Mouse (Mus musculus): ENCODE data around the gene Rnf180. TPM values are rescaled to one million over a fixed set of nuclear protein-coding genes. Genes with fewer than 3 reads are reported as not detected.

Gene Rnf180
- polyA plus RNA-seq, 1 experiment from 2014 or later = 46.9 TPM

DNA sequence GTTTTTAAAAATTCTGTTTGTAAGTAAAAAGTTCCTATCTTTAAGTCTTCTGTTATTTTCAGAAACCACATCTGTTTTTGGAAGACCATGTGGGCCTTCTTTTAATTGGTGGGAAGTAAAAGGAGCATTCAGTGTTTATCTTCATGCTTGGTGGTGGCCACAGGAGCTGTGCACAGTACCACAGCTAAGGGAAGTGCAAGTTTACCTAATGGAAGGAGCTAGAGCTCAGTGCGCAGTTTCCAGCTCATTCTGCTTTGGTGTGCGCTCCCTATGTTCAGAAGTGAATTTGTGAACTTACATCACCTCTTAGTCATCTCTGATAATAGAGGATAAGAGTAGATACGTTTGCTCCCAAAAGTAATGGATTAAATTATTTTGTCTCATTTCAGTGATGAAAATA lies 172.5 kb downstream of the Rnf180 start:
- no peak overlapping the region for H3K27ac ChIP-seq (ENCODE audit: low read length)
- ATAC-seq = no peak
- 94% methylated on average over 3 of the region's 3 CpGs for WGBS
- no peak overlapping the region for H3K9ac ChIP-seq (replicated peaks; ENCODE audit: low read depth, low read length)
- H3K4me1 ChIP-seq (replicated peaks; ENCODE audit: control insufficient read depth, insufficient read depth, low read length) = no peaks in the 10 kb centered on the region
- no peak overlapping the region for H3K4me2 ChIP-seq (ENCODE audit: low read length)
- no peaks in the 10 kb centered on the region for H3K9me3 ChIP-seq (ENCODE audit: control insufficient read depth, low read length)
- no peaks in the 10 kb centered on the region for H3K36me3 ChIP-seq (ENCODE audit: control insufficient read depth, insufficient read depth)
- H3K27me3 ChIP-seq (replicated peaks; ENCODE audit: control insufficient read depth, insufficient read depth, low read length) = no peaks in the 10 kb centered on the region
- H3K4me3 ChIP-seq (replicated peaks; ENCODE audit: low read length) = no peak overlapping the region

DNA sequence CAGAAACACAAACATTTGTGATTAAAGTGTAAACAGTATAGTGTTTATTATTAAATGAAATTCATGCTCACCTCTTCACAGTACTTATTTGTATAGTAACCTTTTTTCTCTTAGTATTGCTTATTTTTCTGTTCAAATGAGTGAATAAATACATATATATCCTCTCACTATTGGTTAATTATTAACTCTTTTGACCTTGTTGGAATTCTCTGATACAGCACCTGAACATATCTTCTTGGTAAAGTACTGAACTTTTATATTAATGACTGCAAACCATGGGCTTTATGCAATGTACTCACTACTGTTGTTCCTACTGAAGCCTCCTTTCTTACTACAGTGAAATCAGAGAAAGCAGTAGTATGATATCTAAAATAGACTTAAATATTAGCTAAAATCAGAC lies 173.0 kb downstream of the Rnf180 start:
- no peaks in the 10 kb centered on the region for H3K4me1 ChIP-seq (replicated peaks; ENCODE audit: control insufficient read depth, insufficient read depth, low read length)
- H3K4me2 ChIP-seq (ENCODE audit: low read length) = no peak overlapping the region
- no peak for ATAC-seq
- no peak overlapping the region for H3K4me3 ChIP-seq (replicated peaks; ENCODE audit: low read length)
- no peak overlapping the region for H3K27ac ChIP-seq (ENCODE audit: low read length)
- no peaks in the 10 kb centered on the region for H3K9me3 ChIP-seq (ENCODE audit: control insufficient read depth, low read length)
- H3K9ac ChIP-seq (replicated peaks; ENCODE audit: low read depth, low read length) = no peak overlapping the region
- no peaks in the 10 kb centered on the region for H3K36me3 ChIP-seq (ENCODE audit: control insufficient read depth, insufficient read depth)
- no peaks in the 10 kb centered on the region for H3K27me3 ChIP-seq (replicated peaks; ENCODE audit: control insufficient read depth, insufficient read depth, low read length)

DNA sequence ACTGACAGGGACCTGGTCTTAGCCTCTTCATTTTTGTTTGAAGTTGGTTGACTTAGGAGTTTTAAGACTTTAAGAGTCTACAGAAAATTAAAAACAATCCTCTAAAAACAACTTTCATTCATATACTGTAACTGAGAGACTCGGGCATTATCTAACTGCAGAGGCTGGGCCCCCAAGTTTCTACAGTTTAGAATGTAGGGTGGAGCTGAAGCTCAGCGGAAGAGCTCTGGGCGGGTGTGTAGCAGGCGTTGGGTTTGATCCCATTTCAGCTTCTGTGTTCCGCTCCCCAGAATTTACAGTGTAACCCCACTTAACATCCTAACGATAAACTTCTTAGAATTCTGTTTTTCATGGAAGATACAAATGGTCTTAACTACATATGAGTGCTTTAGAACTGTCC lies 183.0 kb downstream of the Rnf180 start:
- no peaks in the 10 kb centered on the region for H3K27me3 ChIP-seq (replicated peaks; ENCODE audit: control insufficient read depth, insufficient read depth, low read length)
- no peaks in the 10 kb centered on the region for H3K4me1 ChIP-seq (replicated peaks; ENCODE audit: control insufficient read depth, insufficient read depth, low read length)
- H3K9ac ChIP-seq (replicated peaks; ENCODE audit: low read depth, low read length) = no peak overlapping the region
- no peak overlapping the region for H3K27ac ChIP-seq (ENCODE audit: low read length)
- no peaks in the 10 kb centered on the region for H3K9me3 ChIP-seq (ENCODE audit: control insufficient read depth, low read length)
- no peaks in the 10 kb centered on the region for H3K36me3 ChIP-seq (ENCODE audit: control insufficient read depth, insufficient read depth)
- WGBS = 94% methylated on average over 6 of the region's 6 CpGs
- no peak for ATAC-seq
- no peak overlapping the region for H3K4me3 ChIP-seq (replicated peaks; ENCODE audit: low read length)
- no peak overlapping the region for H3K4me2 ChIP-seq (ENCODE audit: low read length)

DNA sequence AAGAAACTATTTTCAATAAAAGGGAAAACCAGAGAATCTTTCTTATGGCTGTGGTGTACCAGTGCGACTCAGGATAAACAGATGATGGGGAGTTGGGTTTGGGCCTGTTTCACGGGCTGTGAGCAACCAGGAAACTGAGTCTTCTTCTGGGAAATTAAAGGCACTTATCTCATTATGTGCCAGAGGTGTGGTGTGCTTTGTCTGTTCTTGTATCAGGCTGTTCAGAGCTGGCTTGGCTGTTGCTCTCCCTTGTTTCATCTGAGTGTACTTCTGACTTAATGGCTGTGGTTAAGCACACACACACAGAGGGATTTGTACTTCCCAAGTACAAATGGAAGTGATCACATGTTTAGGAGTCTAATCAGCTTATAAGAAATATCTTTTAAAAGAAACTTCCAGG lies 190.2 kb downstream of the Rnf180 start:
- ATAC-seq = no peak
- 88% methylated on average over 2 of the region's 2 CpGs for WGBS
- no peaks in the 10 kb centered on the region for H3K36me3 ChIP-seq (ENCODE audit: control insufficient read depth, insufficient read depth)
- H3K9ac ChIP-seq (replicated peaks; ENCODE audit: low read depth, low read length) = no peak overlapping the region
- no peak overlapping the region for H3K4me3 ChIP-seq (replicated peaks; ENCODE audit: low read length)
- no peak overlapping the region for H3K4me2 ChIP-seq (ENCODE audit: low read length)
- H3K27ac ChIP-seq (ENCODE audit: low read length) = no peak overlapping the region
- no peaks in the 10 kb centered on the region for H3K27me3 ChIP-seq (replicated peaks; ENCODE audit: control insufficient read depth, insufficient read depth, low read length)
- no peaks in the 10 kb centered on the region for H3K9me3 ChIP-seq (ENCODE audit: control insufficient read depth, low read length)
- H3K4me1 ChIP-seq (replicated peaks; ENCODE audit: control insufficient read depth, insufficient read depth, low read length) = no peaks in the 10 kb centered on the region

DNA sequence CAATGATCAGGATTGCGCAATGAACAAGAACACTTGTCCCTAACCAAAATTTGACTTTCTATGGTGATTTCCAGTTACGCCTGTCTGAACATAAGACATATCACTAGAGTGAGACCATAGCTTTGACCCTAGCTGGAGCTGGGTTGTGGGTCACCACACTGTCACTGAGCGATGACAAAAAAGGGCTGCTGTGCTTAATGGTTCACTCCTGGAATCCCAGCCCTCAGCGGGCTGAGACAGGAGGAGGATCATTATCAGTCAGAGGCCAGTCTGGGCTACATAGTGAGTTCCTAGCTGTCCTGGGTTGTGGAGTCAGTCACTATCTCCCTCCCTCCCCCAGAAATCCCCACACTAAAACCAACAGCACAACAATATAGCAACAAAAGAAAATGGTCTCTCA lies 193.9 kb downstream of the Rnf180 start:
- Histone ChIP-seq H3K36me3 (ENCODE audit: control insufficient read depth, insufficient read depth) (no peaks in the 10 kb centered on the region), H3K4me3 (replicated peaks; ENCODE audit: low read length) (no peak overlapping the region), H3K27ac (ENCODE audit: low read length) (no peak overlapping the region), H3K27me3 (replicated peaks; ENCODE audit: control insufficient read depth, insufficient read depth, low read length) (no peaks in the 10 kb centered on the region), H3K9me3 (ENCODE audit: control insufficient read depth, low read length) (no peaks in the 10 kb centered on the region), H3K9ac (replicated peaks; ENCODE audit: low read depth, low read length) (no peak overlapping the region), H3K4me2 (ENCODE audit: low read length) (no peak overlapping the region), H3K4me1 (replicated peaks; ENCODE audit: control insufficient read depth, insufficient read depth, low read length) (no peaks in the 10 kb centered on the region)
- no peak for ATAC-seq
- 91% methylated on average over 4 of the region's 4 CpGs for WGBS

DNA sequence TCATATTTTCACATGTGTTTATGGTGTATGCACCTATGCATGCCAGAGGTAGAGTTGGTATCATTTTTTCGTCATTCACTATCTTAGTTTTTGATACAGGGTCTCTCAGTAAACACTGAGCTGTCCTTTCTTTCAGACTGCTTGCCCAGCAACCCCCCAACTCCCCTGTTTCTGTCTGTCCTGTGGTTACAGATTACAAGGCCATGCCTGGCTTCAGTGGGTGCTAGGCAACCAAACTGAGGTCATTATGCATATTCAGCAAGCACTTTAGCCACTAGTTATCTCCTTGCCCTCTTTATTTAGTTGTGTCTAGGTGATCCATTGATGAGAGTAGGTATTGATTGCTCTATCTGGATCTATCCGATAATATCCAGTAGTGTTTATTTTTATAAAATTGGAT lies 198.3 kb downstream of the Rnf180 start:
- 76% methylated on average over 2 of the region's 2 CpGs for WGBS
- Histone ChIP-seq H3K4me3 (replicated peaks; ENCODE audit: low read length) (no peak overlapping the region), H3K36me3 (ENCODE audit: control insufficient read depth, insufficient read depth) (no peaks in the 10 kb centered on the region), H3K27me3 (replicated peaks; ENCODE audit: control insufficient read depth, insufficient read depth, low read length) (no peaks in the 10 kb centered on the region), H3K4me2 (ENCODE audit: low read length) (no peak overlapping the region), H3K4me1 (replicated peaks; ENCODE audit: control insufficient read depth, insufficient read depth, low read length) (no peaks in the 10 kb centered on the region), H3K9ac (replicated peaks; ENCODE audit: low read depth, low read length) (no peak overlapping the region), H3K9me3 (ENCODE audit: control insufficient read depth, low read length) (no peaks in the 10 kb centered on the region), H3K27ac (ENCODE audit: low read length) (no peak overlapping the region)
- ATAC-seq = no peak

DNA sequence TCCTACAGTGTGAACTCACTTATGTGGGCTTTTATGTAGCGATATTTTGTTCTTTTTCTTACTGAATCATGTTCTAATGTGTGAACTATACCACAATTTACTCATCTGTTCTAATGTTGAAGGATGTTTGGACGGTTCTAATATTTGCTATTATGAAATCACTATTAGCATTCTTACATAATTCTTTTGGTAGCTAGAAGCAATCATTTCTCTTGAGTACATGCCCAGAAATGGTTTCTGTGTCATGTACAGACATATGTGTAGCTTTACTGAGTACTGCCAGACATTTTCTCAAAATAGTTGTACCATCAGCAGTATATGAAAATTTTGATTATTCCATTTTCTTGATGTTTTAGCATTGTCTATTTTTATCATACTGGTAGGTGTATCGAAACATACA lies 205.3 kb downstream of the Rnf180 start:
- Histone ChIP-seq H3K4me1 (replicated peaks; ENCODE audit: control insufficient read depth, insufficient read depth, low read length) (no peaks in the 10 kb centered on the region), H3K9me3 (ENCODE audit: control insufficient read depth, low read length) (no peaks in the 10 kb centered on the region), H3K4me2 (ENCODE audit: low read length) (no peak overlapping the region), H3K4me3 (replicated peaks; ENCODE audit: low read length) (no peak overlapping the region), H3K27ac (ENCODE audit: low read length) (no peak overlapping the region), H3K27me3 (replicated peaks; ENCODE audit: control insufficient read depth, insufficient read depth, low read length) (no peaks in the 10 kb centered on the region), H3K9ac (replicated peaks; ENCODE audit: low read depth, low read length) (no peak overlapping the region), H3K36me3 (ENCODE audit: control insufficient read depth, insufficient read depth) (no peaks in the 10 kb centered on the region)
- WGBS = 92% methylated on average over 3 of the region's 3 CpGs
- no peak for ATAC-seq

DNA sequence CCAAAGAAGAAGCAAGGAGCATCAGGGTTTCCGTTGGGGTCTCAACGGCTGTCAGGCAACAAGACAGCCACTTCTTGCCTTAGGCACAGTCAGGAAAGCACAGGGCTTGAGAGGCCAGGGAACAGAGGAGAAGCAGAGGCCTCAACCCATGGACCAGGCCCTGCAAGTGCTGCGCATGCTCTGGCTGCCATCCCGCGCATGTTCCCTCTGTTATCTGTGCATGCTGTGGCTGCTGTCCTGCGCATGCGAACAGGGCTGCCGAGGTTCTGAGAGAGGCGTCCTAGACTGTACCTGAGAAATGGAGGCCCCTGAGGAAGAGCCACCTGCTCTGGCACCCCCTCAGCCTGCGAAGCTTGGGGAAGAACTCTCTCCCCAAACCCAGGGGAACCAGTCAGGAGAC lies 212.8 kb downstream of the Rnf180 start, which contains the start of gene 4933425L06Rik:
TSS of gene 4933425L06Rik (plus strand) at position 261 of the 400 bp plus-strand sequence.
- Histone ChIP-seq H3K27ac (ENCODE audit: low read length) (no peak within 1 kb of the TSS), H3K9me3 (ENCODE audit: control insufficient read depth, low read length) (no peaks in the 10 kb centered on the region), H3K4me3 (replicated peaks; ENCODE audit: low read length) (no peak within 1 kb of the TSS), H3K9ac (replicated peaks; ENCODE audit: low read depth, low read length) (no peak within 1 kb of the TSS), H3K4me1 (replicated peaks; ENCODE audit: control insufficient read depth, insufficient read depth, low read length) (no peaks in the 10 kb centered on the region), H3K4me2 (ENCODE audit: low read length) (no peak within 1 kb of the TSS), H3K27me3 (replicated peaks; ENCODE audit: control insufficient read depth, insufficient read depth, low read length) (no peaks in the 10 kb centered on the region), H3K36me3 (ENCODE audit: control insufficient read depth, insufficient read depth) (no peaks in the 10 kb centered on the region)
- WGBS = 91% methylated on average over 10 of the region's 10 CpGs
- no peak for ATAC-seq

Other genes starting within 250 kb of the Rnf180 start
- gene Rgs7bp, start 239.9 kb downstream of the Rnf180 start, polyA plus RNA-seq (2015; fragmentation: Nextera tagmentation; extraction: Ambion mirVana) = 6.0 and 6.8 TPM in 2 replicates
- gene 4933425L06Rik, start 212.7 kb downstream of the Rnf180 start, polyA plus RNA-seq (2015; fragmentation: Nextera tagmentation; extraction: Ambion mirVana) = 0.13 TPM in 1 of 2 replicates, not detected in the other
- 1.7 and 2.9 TPM in 2 replicates for gene Htr1a, start 148.8 kb upstream of the Rnf180 start, polyA plus RNA-seq (2015; fragmentation: Nextera tagmentation; extraction: Ambion mirVana)

All from forebrain, embryonic 16.5 days (tissue).